Mouse (Mus musculus): Measurements from ENCODE around the gene Nppa. TPM values are rescaled to one million over a fixed set of nuclear protein-coding genes. Genes with fewer than 3 reads are reported as not detected.

The Nppa gene
- not detected for polyA plus RNA-seq (2017; shearing (Covaris generic))

GRCm38 (mm10) chr4:148000202-148000772 lies at the start of gene Nppa:
Gene Nppa, plus strand, starts transcription at chr4:148000722.

GRCm38 (mm10) chr4:147985205-147986132 lies 15.1 kb upstream of the Nppa start, which contains the start of gene Nppb:
Gene Nppb, plus strand, starts transcription at chr4:147985788.

DNA sequence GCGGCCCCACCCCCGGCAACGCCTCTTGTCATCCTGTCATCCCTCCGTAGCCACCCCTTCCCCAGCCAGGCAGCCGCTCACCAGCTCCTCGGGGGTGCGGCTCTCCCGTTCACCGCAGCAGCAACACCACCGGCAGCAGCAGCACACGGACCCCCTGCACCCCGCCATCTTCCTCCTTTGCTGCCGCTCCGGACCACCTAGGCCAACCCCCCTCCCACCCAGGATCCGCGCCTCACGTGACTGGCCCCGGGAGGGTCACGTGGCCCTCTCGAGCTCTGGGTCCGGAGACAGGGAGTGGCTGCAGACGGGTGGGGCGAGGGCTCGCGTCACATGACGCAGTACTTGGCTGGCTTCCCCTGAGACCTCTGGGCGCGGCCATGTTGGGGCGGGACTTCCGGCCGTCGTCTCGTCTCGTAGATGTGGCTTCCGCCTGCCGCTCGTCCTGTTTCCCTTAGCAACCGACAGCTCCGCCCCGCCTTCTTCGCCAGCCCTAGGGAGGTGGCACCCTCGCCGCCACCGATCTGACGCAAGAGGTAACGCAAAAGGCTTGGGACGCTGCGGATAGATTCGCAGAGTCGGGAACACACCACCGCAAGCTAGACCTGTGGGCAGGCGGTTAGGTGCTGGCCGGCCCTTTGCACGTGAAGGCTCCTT lies 38.2 kb downstream of the Nppa start, which contains the start of the genes Clcn6 and Mthfr:
Clcn6 (minus strand) TSS at position 222 of the 654 bp plus-strand sequence.
Mthfr (plus strand) TSS at position 478 of the 654 bp plus-strand sequence.

Other genes starting within 250 kb of the Nppa start
- gene Zfp984, start 190.9 kb upstream of the Nppa start, polyA plus RNA-seq (2017; shearing (Covaris generic)), result 12.6 TPM
- gene Zfp933, start 152.4 kb upstream of the Nppa start, polyA plus RNA-seq (2017; shearing (Covaris generic)), result 4.6 TPM
- gene Miip, start 131.9 kb upstream of the Nppa start, polyA plus RNA-seq (2017; shearing (Covaris generic)), result 70.6 TPM
- gene Fv1, start 131.7 kb upstream of the Nppa start, polyA plus RNA-seq (2017; shearing (Covaris generic)), result 4.5 TPM
- gene Mfn2, start 96.0 kb upstream of the Nppa start, polyA plus RNA-seq (2017; shearing (Covaris generic)), result 30.7 TPM
- gene Plod1, start 64.0 kb upstream of the Nppa start, polyA plus RNA-seq (2017; shearing (Covaris generic)), result 4.0 TPM
- gene 2510039O18Rik, start 59.8 kb upstream of the Nppa start, polyA plus RNA-seq (2017; shearing (Covaris generic)), result 81.7 TPM
- not detected for gene Nppb, start 14.9 kb upstream of the Nppa start, polyA plus RNA-seq (2017; shearing (Covaris generic))
- gene Clcn6, start 38.1 kb downstream of the Nppa start, polyA plus RNA-seq (2017; shearing (Covaris generic)), result 11.0 TPM
- 30.3 TPM for gene Mthfr, start 38.4 kb downstream of the Nppa start, polyA plus RNA-seq (2017; shearing (Covaris generic))
- gene Agtrap, start 87.3 kb downstream of the Nppa start, polyA plus RNA-seq (2017; shearing (Covaris generic)), result 11.3 TPM
- 30.8 TPM for gene Mad2l2, start 129.7 kb downstream of the Nppa start, polyA plus RNA-seq (2017; shearing (Covaris generic))
- not detected for gene Draxin, start 130.0 kb downstream of the Nppa start, polyA plus RNA-seq (2017; shearing (Covaris generic))
- gene Fbxo6, start 151.4 kb downstream of the Nppa start, polyA plus RNA-seq (2017; shearing (Covaris generic)), result 30.0 TPM
- 4.5 TPM for gene Fbxo44, start 159.8 kb downstream of the Nppa start, polyA plus RNA-seq (2017; shearing (Covaris generic))
- 0.29 TPM for gene Fbxo2, start 159.9 kb downstream of the Nppa start, polyA plus RNA-seq (2017; shearing (Covaris generic))

All from effector memory CD4-positive, alpha-beta T cell, adult 5 months (primary cell).